Mouse (Mus musculus): ENCODE measurements at regions not wholly inside any gene's neighbourhood (a gene's known extent, or its start where the extent isn't known, plus 50 kb on each side); places are given as distances from the start of the nearest gene placed in this dataset.
A peak's percentile ranks its signal among the peaks of the same experiment; 100 is the strongest.
"Not testable (repeated sequence)": the region's sequence is repeated elsewhere in the genome, so short reads cannot be mapped to it uniquely, and the experiment has no call there.

- no peak for DNase-seq
Observed at GRCm38 (mm10) chr4:124395069-124395965, 215.3 kb downstream of the 3100002H09Rik start.

- no peak for DNase-seq
Observed at GRCm38 (mm10) chr4:124393595-124393994, 217.0 kb downstream of the 3100002H09Rik start.

- DNase-seq = no peak
Observed at GRCm38 (mm10) chr4:124389067-124389466, 221.5 kb downstream of the 3100002H09Rik start.

GRCm38 (mm10) chr4:124385106-124386055 lies 225.2 kb downstream of the 3100002H09Rik start:
- DNase-seq = no peak

GRCm38 (mm10) chr4:124376504-124376903 lies 234.1 kb downstream of the 3100002H09Rik start:
- DNase-seq = no peak

GRCm38 (mm10) chr4:124375581-124375980 lies 235.0 kb downstream of the 3100002H09Rik start:
- no peak for DNase-seq

GRCm38 (mm10) chr4:124368831-124369230 lies 241.8 kb downstream of the 3100002H09Rik start:
- no peak for DNase-seq

- DNase-seq = no peak
Observed at GRCm38 (mm10) chr4:124368085-124368484, 242.5 kb downstream of the 3100002H09Rik start.

GRCm38 (mm10) chr4:124360578-124360908 lies 250.1 kb downstream of the 3100002H09Rik start:
- DNase-seq = no peak

GRCm38 (mm10) chr4:124359707-124360577 lies 250.7 kb downstream of the 3100002H09Rik start:
- DNase-seq = no peak

- DNase-seq = not testable (repeated sequence)
Observed at GRCm38 (mm10) chr4:124358456-124358855, 252.1 kb downstream of the 3100002H09Rik start.

- peak; percentile 75 to 84 for DNase-seq
Observed at GRCm38 (mm10) chr4:124350361-124350760, 260.2 kb downstream of the 3100002H09Rik start.

GRCm38 (mm10) chr4:124349610-124350295 lies 260.9 kb downstream of the 3100002H09Rik start:
- peak; percentile 78 to 82 for DNase-seq

- DNase-seq = no peak
Observed at GRCm38 (mm10) chr4:124349055-124349454, 261.5 kb downstream of the 3100002H09Rik start.

- no peak for DNase-seq
Observed at GRCm38 (mm10) chr4:124340073-124340472, 270.5 kb downstream of the 3100002H09Rik start.

- no peak for DNase-seq
Observed at GRCm38 (mm10) chr4:124335726-124336125, 274.9 kb downstream of the 3100002H09Rik start.

GRCm38 (mm10) chr4:124332974-124333373 lies 277.6 kb downstream of the 3100002H09Rik start:
- DNase-seq = no peak

- no peak for DNase-seq
Observed at GRCm38 (mm10) chr4:124332416-124332815, 278.2 kb downstream of the 3100002H09Rik start.

- DNase-seq = no peak
Observed at GRCm38 (mm10) chr4:124329107-124329771, 281.4 kb downstream of the 3100002H09Rik start.

GRCm38 (mm10) chr4:124326301-124326700 lies 284.3 kb downstream of the 3100002H09Rik start:
- DNase-seq = no peak

- DNase-seq = no peak
Observed at GRCm38 (mm10) chr4:124323589-124323988, 287.0 kb downstream of the 3100002H09Rik start.

Data from cerebellum, postnatal 10 days (tissue).